Mouse (Mus musculus) adrenal gland, adult 10 weeks (tissue): ENCODE measurements around the gene Phf11c. TPM values are rescaled to one million over a fixed set of nuclear protein-coding genes. Genes with fewer than 3 reads are reported as not detected.

Experiments
- polyA plus RNA-seq: library from polyadenylated mRNA; stranded (reverse); fragments of 350-450 nt; fragmentation: Illumina TruSeq; extraction: RNeasy Lipid Tissue Mini Kit (QIAGEN cat#74804); gene quantifications from one replicate; pipeline ENCODE4 v1.2.3, GENCODE M21; 2014; ENCODE audit warnings: low read depth, low replicate concordance

The Phf11c gene
- 1.2 TPM for polyA plus RNA-seq

DNA sequence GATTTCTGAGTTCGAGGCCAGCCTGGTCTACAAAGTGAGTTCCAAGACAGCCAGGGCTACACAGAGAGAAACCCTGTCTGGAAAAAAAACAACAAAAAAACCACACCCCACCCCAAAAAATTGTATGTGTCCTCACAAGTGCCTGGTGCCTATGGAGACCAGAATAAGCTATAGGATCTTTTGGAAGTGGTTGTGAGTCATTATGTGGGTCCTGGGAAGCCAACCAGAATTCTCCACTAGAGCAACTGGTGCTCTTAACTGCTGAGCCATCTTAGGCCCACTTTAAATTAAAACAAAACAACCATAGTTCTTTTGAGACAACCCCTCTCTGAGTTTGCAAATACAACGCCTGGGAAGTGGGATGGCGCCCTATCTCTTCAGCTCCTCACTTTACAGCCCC lies at the start of gene Phf11c:
Phf11c (minus strand) TSS at position 101 of the 400 bp plus-strand sequence.

DNA sequence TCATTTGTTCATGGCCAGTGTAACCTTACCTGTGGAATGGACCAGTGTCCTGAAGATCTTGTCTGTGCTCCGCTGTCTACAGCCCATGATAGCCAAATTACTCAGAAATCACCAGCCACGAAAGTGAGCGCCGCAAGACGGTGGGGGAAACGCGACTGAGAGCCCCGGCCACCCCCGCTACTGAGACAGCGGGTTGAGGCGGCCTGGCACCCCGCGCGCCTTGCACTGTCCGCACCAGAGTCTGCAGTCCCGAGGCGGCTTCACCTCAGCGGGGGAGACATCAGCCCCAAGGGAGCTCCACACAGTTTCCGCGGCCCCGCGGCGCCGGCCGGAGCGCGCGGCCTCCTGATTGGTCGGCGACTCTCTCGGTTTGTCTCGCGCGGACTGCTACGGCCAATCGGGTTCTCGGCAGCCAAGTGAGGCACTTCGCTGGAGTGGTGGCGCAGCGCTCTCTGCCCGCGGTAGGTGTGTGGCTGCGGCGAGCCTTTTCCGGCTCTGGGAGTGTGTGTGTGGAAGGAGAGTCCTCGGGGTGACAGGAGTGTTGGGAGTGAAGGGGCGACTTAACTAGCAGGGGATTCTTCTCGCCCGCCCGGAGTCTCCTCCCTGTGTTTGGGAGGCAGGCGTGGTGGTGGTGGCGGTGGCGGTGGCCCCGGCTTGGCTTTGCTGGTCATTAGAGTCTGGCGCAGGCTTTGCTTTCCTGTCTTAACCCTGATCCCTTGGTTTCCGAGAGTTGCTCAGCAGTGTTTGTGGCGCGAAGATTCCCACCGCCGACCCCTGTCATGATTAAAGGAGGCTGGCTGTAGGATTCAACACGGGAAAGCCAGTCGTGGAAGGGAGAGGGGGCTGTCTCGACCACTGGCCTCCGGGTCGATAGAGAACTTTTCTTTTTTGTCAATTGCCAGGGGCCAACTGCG lies 45.6 kb upstream of the Phf11c start, which contains the start of the genes Setdb2 and Cab39l:
Setdb2 (minus strand) TSS at position 327 of the 914 bp plus-strand sequence.
Cab39l (plus strand) TSS at position 415 of the 914 bp plus-strand sequence.

DNA sequence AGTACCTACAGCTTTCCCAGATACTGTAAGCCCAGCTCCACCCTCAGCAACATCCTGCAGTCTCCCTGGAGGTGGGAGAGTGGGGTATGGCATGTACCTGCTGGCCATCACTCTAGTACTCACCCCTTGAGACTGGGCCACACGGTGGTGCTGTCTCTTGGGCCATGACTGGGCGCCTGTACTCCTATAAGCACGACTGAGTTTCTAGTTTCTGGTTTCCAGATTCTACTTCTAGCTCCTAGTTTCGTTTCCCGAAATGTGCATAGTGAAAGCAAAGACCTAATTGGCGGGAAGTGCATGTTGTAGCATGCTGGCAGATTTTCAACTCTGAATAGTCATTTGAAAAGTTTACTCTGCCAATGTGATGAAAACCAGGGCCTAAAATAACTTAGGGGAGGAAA lies 29.9 kb downstream of the Phf11c start, which contains the start of gene Phf11d:
Phf11d (minus strand) TSS at position 227 of the 401 bp plus-strand sequence.

DNA sequence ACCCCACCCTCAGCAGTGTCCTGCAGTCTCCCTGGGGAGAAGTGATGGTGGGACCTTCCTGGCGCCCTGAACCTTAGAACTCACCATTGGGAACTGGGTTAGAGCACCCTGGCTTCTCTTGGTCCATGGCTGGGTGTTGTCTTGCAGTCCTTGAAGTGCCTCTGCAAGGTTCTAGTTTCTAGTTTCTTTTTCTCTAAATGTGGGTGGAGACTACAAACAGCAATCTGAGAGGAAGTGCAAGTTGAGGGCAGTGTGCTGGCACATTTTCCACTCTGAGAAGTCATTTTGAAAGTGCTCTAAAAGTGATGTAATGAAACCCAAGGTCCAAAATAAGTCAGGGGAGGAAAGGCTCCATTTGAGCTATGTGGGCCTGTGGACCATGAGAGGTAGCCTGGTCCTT lies 54.0 kb downstream of the Phf11c start, which contains the start of gene Phf11b:
Phf11b (minus strand) TSS at position 163 of the 400 bp plus-strand sequence.

Other genes starting within 250 kb of the Phf11c start
- not detected for gene Gm5142, start 216.6 kb downstream of the Phf11c start, polyA plus RNA-seq
- gene Rcbtb1, start 194.2 kb downstream of the Phf11c start, polyA plus RNA-seq = 65.4 TPM
- gene Gm6904, start 135.2 kb downstream of the Phf11c start, polyA plus RNA-seq = not detected
- 0.76 TPM for gene Phf11a, start 97.9 kb downstream of the Phf11c start, polyA plus RNA-seq
- gene Phf11b, start 54.0 kb downstream of the Phf11c start, polyA plus RNA-seq = 12.0 TPM
- 19.5 TPM for gene Phf11d, start 29.9 kb downstream of the Phf11c start, polyA plus RNA-seq
- gene Setdb2, start 45.5 kb upstream of the Phf11c start, polyA plus RNA-seq = 14.2 TPM
- gene Cab39l, start 45.6 kb upstream of the Phf11c start, polyA plus RNA-seq = 119 TPM
- 121 TPM for gene Cdadc1, start 202.6 kb upstream of the Phf11c start, polyA plus RNA-seq
- 4.0 TPM for gene Shisa2, start 229.9 kb upstream of the Phf11c start, polyA plus RNA-seq